ENCODE assay signal across 9 mouse cellular contexts in genomic region chr16:32508506-32509065, GRCm38 (mm10). TPM values are rescaled to one million over a fixed set of nuclear protein-coding genes. Genes with fewer than 3 reads are reported as not detected.
DNase-seq lines count a peak whose midpoint lies in the region; ATAC-seq and TF ChIP-seq lines count a peak whose summit lies in the region.
"Had no signal": no experiment of that assay in that cellular context is flagged by ENCODE, and none has a peak within 500 bp of the region (broad histone marks: within the 10 kb centered on the region; RNA-seq: fewer than 3 reads in every experiment).

No protein-coding gene starts in this region.

- H3K27ac ChIP-seq in heart, embryonic 10.5 days, result peak overlapping the region; percentile 87
- H3K27ac ChIP-seq in midbrain, embryonic 11.5 days (ENCODE audit: low read depth, low read length), result no peak overlapping the region; the same call in 1 of the 2 replicates
- no peak overlapping the region for H3K27ac ChIP-seq in midbrain, embryonic 14.5 days (replicated peaks; ENCODE audit: low read depth, low read length)
- H3K27ac ChIP-seq in limb, embryonic 11.5 days (replicated peaks; ENCODE audit: low read depth, low read length), result 0 out of 2 replicates have a peak overlapping the region, but pooled peaks have one; percentile 45
- 0 out of 2 replicates have a peak overlapping the region, but pooled peaks have one; percentile 12 for H3K27ac ChIP-seq in olfactory bulb, adult 2 months (ENCODE audit: insufficient read depth, low read depth, low read length)
- H3K27ac ChIP-seq in kidney, embryonic 16.5 days (ENCODE audit: low read length), result no peak overlapping the region
- H3K27ac ChIP-seq: left cerebral cortex, adult 2 months had no signal

- DNase-seq in heart, embryonic 10.5 days (ENCODE audit: low spot score), result no peak
- no peak for DNase-seq in heart, adult 11 months
- peak; percentile 77 for DNase-seq in midbrain, embryonic 11.5 days (ENCODE audit: low spot score, missing footprints)
- DNase-seq in midbrain, embryonic 14.5 days, result no peak
- DNase-seq in limb, embryonic 11.5 days (ENCODE audit: low spot score), result no peak
- no peak for DNase-seq in urinary bladder, postnatal 10 days (ENCODE audit: low spot score)

- no peak overlapping the region for H3K4me3 ChIP-seq in heart, embryonic 10.5 days
- H3K4me3 ChIP-seq in midbrain, embryonic 11.5 days (ENCODE audit: low read depth, low read length), result no peak overlapping the region
- H3K4me3 ChIP-seq in midbrain, embryonic 14.5 days (replicated peaks; ENCODE audit: low read depth, low read length), result no peak overlapping the region
- no peak overlapping the region for H3K4me3 ChIP-seq in limb, embryonic 11.5 days (ENCODE audit: low read depth, low read length)
- H3K4me3 ChIP-seq in olfactory bulb, adult 2 months (ENCODE audit: insufficient read depth, low read depth, low read length), result no peak overlapping the region
- no peak overlapping the region for H3K4me3 ChIP-seq in kidney, embryonic 16.5 days (ENCODE audit: low read length)
- H3K4me3 ChIP-seq: left cerebral cortex, adult 2 months had no signal

- no peak overlapping the region for H3K9ac ChIP-seq in midbrain, embryonic 11.5 days (ENCODE audit: low read length)
- H3K9ac ChIP-seq in midbrain, embryonic 14.5 days (replicated peaks; ENCODE audit: low read length), result no peak overlapping the region
- H3K9ac ChIP-seq in limb, embryonic 11.5 days (ENCODE audit: low read length), result no peak overlapping the region
- no peak overlapping the region for H3K9ac ChIP-seq in kidney, embryonic 16.5 days (replicated peaks; ENCODE audit: low read length)

- WGBS in heart, embryonic 10.5 days, result 31% methylated on average over 3 of the region's 3 CpGs
- WGBS in midbrain, embryonic 11.5 days, result 47% methylated on average over 3 of the region's 3 CpGs
- 38% methylated on average over 3 of the region's 3 CpGs for WGBS in midbrain, embryonic 14.5 days
- 52% methylated on average over 3 of the region's 3 CpGs for WGBS in limb, embryonic 11.5 days
- WGBS in olfactory bulb, adult 2 months, result 24% methylated on average over 3 of the region's 3 CpGs
- WGBS in kidney, embryonic 16.5 days, result 46% methylated on average over 3 of the region's 3 CpGs

- no peak for TF ChIP-seq POLR2A in olfactory bulb, adult 2 months (IDR thresholded peaks at IDR 0.05; ENCODE audit: insufficient read depth, low read depth, low read length)

- TF ChIP-seq CTCF in olfactory bulb, adult 2 months (IDR thresholded peaks at IDR 0.05; ENCODE audit: insufficient read depth, low read depth, low read length), result no peak

- H3K36me3 ChIP-seq in heart, embryonic 10.5 days, result no peaks in the 10 kb centered on the region
- no peaks in the 10 kb centered on the region for H3K36me3 ChIP-seq in midbrain, embryonic 11.5 days (ENCODE audit: control insufficient read depth, insufficient read depth, low read length)
- no peaks in the 10 kb centered on the region for H3K36me3 ChIP-seq in midbrain, embryonic 14.5 days (ENCODE audit: control insufficient read depth, insufficient read depth, low read length)
- no peaks in the 10 kb centered on the region for H3K36me3 ChIP-seq in limb, embryonic 11.5 days (ENCODE audit: control insufficient read depth, insufficient read depth, low read length)
- H3K36me3 ChIP-seq in kidney, embryonic 16.5 days (ENCODE audit: insufficient read depth, low read length), result no peaks in the 10 kb centered on the region

- H3K4me2 ChIP-seq in midbrain, embryonic 11.5 days, result no peak overlapping the region
- H3K4me2 ChIP-seq in midbrain, embryonic 14.5 days (ENCODE audit: low read length), result no peak overlapping the region
- no peak overlapping the region for H3K4me2 ChIP-seq in limb, embryonic 11.5 days (ENCODE audit: low read depth, severe bottlenecking)
- H3K4me2 ChIP-seq in kidney, embryonic 16.5 days (replicated peaks; ENCODE audit: low read depth, low read length), result no peak overlapping the region

- no peak for ATAC-seq in midbrain, embryonic 11.5 days (ENCODE audit: low FRiP score)
- no peak for ATAC-seq in midbrain, embryonic 14.5 days (ENCODE audit: low FRiP score, low TSS enrichment)
- no peak for ATAC-seq in limb, embryonic 11.5 days (ENCODE audit: insufficient number of reproducible peaks, low FRiP score, low TSS enrichment, low read depth)
- ATAC-seq in kidney, embryonic 16.5 days (ENCODE audit: low FRiP score, low TSS enrichment), result no peak

- H3K27me3 ChIP-seq in heart, embryonic 10.5 days (ENCODE audit: insufficient read depth, poor library complexity, severe bottlenecking), result peaks cover 12% of the 10 kb centered on the region; the same call in 1 of the 2 replicates
- no peaks in the 10 kb centered on the region for H3K27me3 ChIP-seq in midbrain, embryonic 11.5 days (ENCODE audit: control insufficient read depth, insufficient read depth, low read length)
- H3K27me3 ChIP-seq in midbrain, embryonic 14.5 days (ENCODE audit: control insufficient read depth, insufficient read depth, low read length), result no peaks in the 10 kb centered on the region
- H3K27me3 ChIP-seq in limb, embryonic 11.5 days (ENCODE audit: control insufficient read depth, insufficient read depth, low read length), result no peaks in the 10 kb centered on the region
- no peaks in the 10 kb centered on the region for H3K27me3 ChIP-seq in kidney, embryonic 16.5 days (ENCODE audit: insufficient read depth, low read length)

- no peaks in the 10 kb centered on the region for H3K9me3 ChIP-seq in heart, embryonic 10.5 days
- H3K9me3 ChIP-seq in midbrain, embryonic 11.5 days (ENCODE audit: control insufficient read depth, low read length), result no peaks in the 10 kb centered on the region
- H3K9me3 ChIP-seq in midbrain, embryonic 14.5 days (ENCODE audit: control insufficient read depth, low read length), result no peaks in the 10 kb centered on the region
- no peaks in the 10 kb centered on the region for H3K9me3 ChIP-seq in limb, embryonic 11.5 days (ENCODE audit: control insufficient read depth, low read length)
- H3K9me3 ChIP-seq in kidney, embryonic 16.5 days (ENCODE audit: low read length), result no peaks in the 10 kb centered on the region

- H3K4me1 ChIP-seq in heart, embryonic 10.5 days, result peaks cover 60% of the 10 kb centered on the region
- H3K4me1 ChIP-seq in midbrain, embryonic 11.5 days (ENCODE audit: control insufficient read depth, insufficient read depth, low read length), result no peaks in the 10 kb centered on the region
- H3K4me1 ChIP-seq in midbrain, embryonic 14.5 days (ENCODE audit: control insufficient read depth, insufficient read depth, low read length), result peaks cover 2% of the 10 kb centered on the region; the same call in 1 of the 2 replicates
- peaks cover 10% of the 10 kb centered on the region; the same call in 1 of the 2 replicates for H3K4me1 ChIP-seq in limb, embryonic 11.5 days (ENCODE audit: control insufficient read depth, insufficient read depth, low read length)
- H3K4me1 ChIP-seq in olfactory bulb, adult 2 months (ENCODE audit: control insufficient read depth, insufficient read depth, low read length), result peaks cover 33% of the 10 kb centered on the region
- no peaks in the 10 kb centered on the region for H3K4me1 ChIP-seq in kidney, embryonic 16.5 days (ENCODE audit: insufficient read depth, low read length)

RNA-seq across cellular contexts. Expression of gene Zdhhc19, which starts 12.5 kb away (rescaled TPM):
- polyA plus RNA-seq in heart, embryonic 10.5 days (2016; fragmentation: Nextera tagmentation; extraction: Ambion mirVana), result not detected in 2 replicates
- polyA plus RNA-seq in midbrain, embryonic 11.5 days (2014; fragmentation: Nextera tagmentation; extraction: Ambion mirVana), result not detected in 2 replicates
- not detected in 2 replicates for polyA plus RNA-seq in midbrain, embryonic 14.5 days (2014; fragmentation: Nextera tagmentation; extraction: Ambion mirVana)
- polyA plus RNA-seq in limb, embryonic 11.5 days (2014; fragmentation: Nextera tagmentation; extraction: Ambion mirVana), result not detected in 2 replicates
- not detected in 2 replicates for polyA plus RNA-seq in olfactory bulb, adult 2 months (2012; ENCODE audit: insufficient read depth, insufficient read length, low replicate concordance, missing spikeins)
- not detected in 2 replicates for polyA plus RNA-seq in kidney, embryonic 16.5 days (2015; fragmentation: Nextera tagmentation; extraction: Ambion mirVana)

RNA-seq across cellular contexts. Expression of gene Slc51a, which starts 20.9 kb away (rescaled TPM):
- polyA plus RNA-seq in heart, embryonic 10.5 days (2016; fragmentation: Nextera tagmentation; extraction: Ambion mirVana), result 4.2 and 5.1 TPM in 2 replicates
- 0.26 and 0.36 TPM in 2 replicates for polyA plus RNA-seq in midbrain, embryonic 11.5 days (2014; fragmentation: Nextera tagmentation; extraction: Ambion mirVana)
- 0.16 TPM in 1 of 2 replicates, not detected in the other for polyA plus RNA-seq in midbrain, embryonic 14.5 days (2014; fragmentation: Nextera tagmentation; extraction: Ambion mirVana)
- 0.33 and 0.41 TPM in 2 replicates for polyA plus RNA-seq in limb, embryonic 11.5 days (2014; fragmentation: Nextera tagmentation; extraction: Ambion mirVana)
- polyA plus RNA-seq in olfactory bulb, adult 2 months (2012; ENCODE audit: insufficient read depth, insufficient read length, low replicate concordance, missing spikeins), result not detected in 2 replicates
- 3.0 and 3.9 TPM in 2 replicates for polyA plus RNA-seq in kidney, embryonic 16.5 days (2015; fragmentation: Nextera tagmentation; extraction: Ambion mirVana)

Comparison
In these comparisons a context has a peak if more than half of its experiments do, and no peak if none do; other contexts are left out.
1. H3K27ac ChIP-seq: peak in heart, embryonic 10.5 days (single experiment), limb, embryonic 11.5 days (single experiment) and olfactory bulb, adult 2 months (single experiment); none in midbrain, embryonic 11.5 days (single experiment), midbrain, embryonic 14.5 days (single experiment) and kidney, embryonic 16.5 days (single experiment).